Mouse (Mus musculus) heart, adult 2 months (tissue): Measurements from ENCODE around the gene Dnajc22.

Experiments used
- CTCF ChIP-seq: fragments of 200-600 bp; IDR thresholded peaks from 2 replicates; pipeline ENCODE4 v1.8.1; 2022; ENCODE audit warnings: antibody characterized with exemption, mild to moderate bottlenecking, moderate library complexity
- POLR2A ChIP-seq: fragments of 200-500 bp; IDR thresholded peaks from 2 replicates; pipeline ENCODE4 v1.6.1; 2011; ENCODE audit warnings: mild to moderate bottlenecking, low read depth, low read length, control low read depth; ENCODE audit not compliant: insufficient read depth

- no peak for TF ChIP-seq POLR2A
- TF ChIP-seq CTCF = no peak
Measured at GRCm38 (mm10) chr15:99115065-99115423, 22.1 kb downstream of the Dnajc22 start.
